Mouse (Mus musculus) lung, postnatal 4 days (tissue): Measurements from ENCODE around the gene Alyref2.

Experiments
- DNase-seq, 2 experiments: peaks; one replicate each; pipeline ENCODE4 v3.0.0; 2021

Alyref2 gene

GRCm38 (mm10) chr1:171501636-171502080 is 1.6 kb upstream of the Alyref2 start:
- peak in 1 of 2 experiments; percentile 40 for DNase-seq

GRCm38 (mm10) chr1:171502388-171503249 is 659 bp upstream of the Alyref2 start:
- peak; percentile 38 to 58 for DNase-seq

- DNase-seq = peak; percentile 71 to 73
These were observed 464 bp downstream of the Alyref2 start for GRCm38 (mm10) chr1:171503592-171504291.

GRCm38 (mm10) chr1:171504586-171504985 is 1.3 kb downstream of the Alyref2 start:
- DNase-seq = no peak

- DNase-seq = no peak
These were observed 10.0 kb downstream of the Alyref2 start for GRCm38 (mm10) chr1:171513234-171513633.

GRCm38 (mm10) chr1:171513760-171514159 is 10.5 kb downstream of the Alyref2 start:
- DNase-seq = no peak

GRCm38 (mm10) chr1:171515039-171515438 is 11.8 kb downstream of the Alyref2 start:
- no peak for DNase-seq

GRCm38 (mm10) chr1:171515557-171515956 is 12.3 kb downstream of the Alyref2 start:
- DNase-seq = no peak

- no peak for DNase-seq
These were observed 28.1 kb downstream of the Alyref2 start for GRCm38 (mm10) chr1:171531367-171531766.

GRCm38 (mm10) chr1:171532830-171533229 is 29.6 kb downstream of the Alyref2 start:
- DNase-seq = no peak

GRCm38 (mm10) chr1:171534557-171534956 is 31.3 kb downstream of the Alyref2 start:
- no peak for DNase-seq

GRCm38 (mm10) chr1:171535194-171535593 is 31.9 kb downstream of the Alyref2 start, which contains the start of gene Itln1:
Itln1 (minus strand) TSS chr1:171535294.
- DNase-seq = no peak

GRCm38 (mm10) chr1:171540694-171541093 is 37.4 kb downstream of the Alyref2 start:
- DNase-seq = no peak

- no peak for DNase-seq
These were observed 48.0 kb downstream of the Alyref2 start for GRCm38 (mm10) chr1:171551326-171551725.

GRCm38 (mm10) chr1:171552230-171552629 is 49.0 kb downstream of the Alyref2 start:
- no peak for DNase-seq

- DNase-seq = no peak
These were observed 50.4 kb downstream of the Alyref2 start for GRCm38 (mm10) chr1:171553359-171554341.
